Mouse (Mus musculus) forebrain, embryonic 13.5 days (tissue): Measurements from ENCODE around the gene Smurf1. TPM values are rescaled to one million over a fixed set of nuclear protein-coding genes. Genes with fewer than 3 reads are reported as not detected.

Source experiments
- ATAC-seq: fragments of 200-750 bp; cut with Nextera tagmentation; 2 replicates; pipeline ENCODE4 v1.8.0; 2017
- H3K27ac ChIP-seq: fragments of 300-500 bp; sonication (generic); 2 replicates; pipeline ENCODE4 v1.5.1; 2015; ENCODE audit warnings: inconsistent platforms, mild to moderate bottlenecking, moderate library complexity
- H3K27me3 ChIP-seq: fragments of 300-500 bp; sonication (generic); 2 replicates; pipeline ENCODE4 v1.6.1; 2015; ENCODE audit warnings: mild to moderate bottlenecking, inconsistent platforms
- H3K36me3 ChIP-seq: fragments of 300-500 bp; sonication (generic); 2 replicates; pipeline ENCODE4 v1.6.1; 2015; ENCODE audit warnings: mild to moderate bottlenecking, inconsistent platforms; ENCODE audit not compliant: poor library complexity, severe bottlenecking
- H3K4me1 ChIP-seq: fragments of 300-500 bp; sonication (generic); 2 replicates; pipeline ENCODE4 v1.6.1; 2015; ENCODE audit warnings: inconsistent platforms
- H3K4me2 ChIP-seq: fragments of 300-500 bp; sonication (generic); 2 replicates; pipeline ENCODE4 v1.6.1; 2015; ENCODE audit warnings: inconsistent platforms, mild to moderate bottlenecking, moderate library complexity
- H3K4me3 ChIP-seq: fragments of 300-500 bp; sonication (generic); 2 replicates; pipeline ENCODE4 v1.5.1; 2015; ENCODE audit warnings: mild to moderate bottlenecking, inconsistent platforms
- H3K9ac ChIP-seq: fragments of 300-500 bp; sonication (generic); 2 replicates; pipeline ENCODE4 v1.6.1; 2015; ENCODE audit warnings: mild to moderate bottlenecking, inconsistent platforms
- H3K9me3 ChIP-seq: fragments of 300-500 bp; sonication (generic); replicated peaks from 2 replicates; pipeline ENCODE4 v1.6.1; 2016; ENCODE audit warnings: inconsistent platforms
- WGBS: fragments of 180-500 bp; shearing (Covaris S2); methylation state at CpG from one replicate; pipeline ENCODE4 v1.1.7; 2015; 5-methylcytosine and 5-hydroxymethylcytosine counted together
- polyA plus RNA-seq: library from polyadenylated mRNA; unstranded; fragments of >200 nt; fragmentation: Nextera tagmentation; extraction: Ambion mirVana; gene quantifications from 2 replicates; pipeline ENCODE4 v1.2.1, GENCODE M21; 2015

The Smurf1 gene
- polyA plus RNA-seq, result 16.8 and 18.1 TPM in 2 replicates

DNA sequence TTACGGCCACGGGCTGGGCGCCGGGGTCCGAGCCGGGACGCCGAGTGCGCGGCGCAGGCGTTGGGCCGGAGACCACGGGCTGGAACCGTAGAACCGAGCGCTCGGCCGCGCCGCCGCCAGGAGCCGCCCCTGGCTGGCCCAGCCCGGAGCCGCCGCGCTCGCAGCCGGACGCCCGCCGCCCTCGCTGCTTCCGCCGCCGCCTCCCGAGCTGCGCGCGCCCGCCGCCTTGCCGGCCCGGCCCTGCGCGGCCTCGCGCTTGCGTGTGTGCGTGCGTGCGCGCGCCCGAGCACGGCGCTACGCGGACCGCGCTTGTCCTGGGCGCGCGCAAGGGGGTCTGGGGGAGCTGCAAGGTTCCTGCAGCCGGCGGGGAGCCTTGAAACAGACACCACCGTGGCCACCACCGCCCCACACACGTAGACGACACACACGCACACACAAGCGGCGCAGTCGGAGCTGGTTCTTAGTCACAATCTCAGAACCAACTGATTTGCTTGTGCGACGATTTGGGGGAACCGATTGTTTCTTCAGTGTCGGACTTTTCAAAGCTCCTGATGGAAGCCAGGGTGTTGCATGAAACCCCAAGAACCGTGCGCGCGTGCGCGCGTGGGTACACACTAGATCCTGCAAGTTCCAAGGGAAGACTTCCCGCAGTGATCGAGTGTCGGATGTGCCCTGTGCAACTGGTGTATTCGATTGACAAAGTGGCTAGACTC lies at the start of gene Smurf1:
Smurf1 (minus strand) TSS at position 209 of the 713 bp plus-strand sequence.
- peak within 1 kb of the TSS; percentile 84 for H3K4me3 ChIP-seq
- ATAC-seq, result peak; percentile 77
- under 1% methylated on average over 68 of the region's 89 CpGs for WGBS
- H3K4me1 ChIP-seq, result peaks cover 27% of the 10 kb centered on the region
- no peaks in the 10 kb centered on the region for H3K9me3 ChIP-seq
- H3K9ac ChIP-seq, result peak within 1 kb of the TSS; percentile 94
- H3K27ac ChIP-seq, result peak within 1 kb of the TSS; percentile 83
- no peaks in the 10 kb centered on the region for H3K36me3 ChIP-seq
- 0 out of 2 replicates have a peak, but pooled peaks cover 10% of the 10 kb centered on the region for H3K27me3 ChIP-seq
- H3K4me2 ChIP-seq, result peak within 1 kb of the TSS; percentile 76

DNA sequence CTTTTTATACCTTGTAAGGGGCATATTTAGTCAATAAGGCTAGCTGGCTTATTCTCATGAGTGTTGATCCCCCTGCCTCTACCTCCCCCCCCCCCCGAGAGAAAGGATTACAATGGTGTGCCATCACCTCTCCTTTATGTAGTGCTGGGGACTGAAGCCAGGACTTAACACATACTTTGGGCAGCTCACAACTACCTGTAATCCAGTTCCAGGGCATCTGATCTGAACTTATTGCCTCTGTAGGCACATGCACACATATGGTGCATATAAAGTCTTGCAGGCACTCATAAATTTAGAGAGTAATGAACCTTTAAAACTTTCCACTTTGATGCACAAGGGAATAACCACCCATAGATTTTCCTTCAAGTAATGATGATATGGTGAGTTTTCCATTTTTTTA lies 48.6 kb upstream of the Smurf1 start:
- no peak overlapping the region for H3K4me3 ChIP-seq
- no peaks in the 10 kb centered on the region for H3K36me3 ChIP-seq
- no peak for ATAC-seq
- H3K27ac ChIP-seq, result no peak overlapping the region
- 78% methylated on average over 1 of the region's 1 CpGs for WGBS
- H3K4me1 ChIP-seq, result no peaks in the 10 kb centered on the region
- H3K9me3 ChIP-seq, result no peaks in the 10 kb centered on the region
- no peaks in the 10 kb centered on the region for H3K27me3 ChIP-seq
- no peak overlapping the region for H3K4me2 ChIP-seq
- no peak overlapping the region for H3K9ac ChIP-seq

DNA sequence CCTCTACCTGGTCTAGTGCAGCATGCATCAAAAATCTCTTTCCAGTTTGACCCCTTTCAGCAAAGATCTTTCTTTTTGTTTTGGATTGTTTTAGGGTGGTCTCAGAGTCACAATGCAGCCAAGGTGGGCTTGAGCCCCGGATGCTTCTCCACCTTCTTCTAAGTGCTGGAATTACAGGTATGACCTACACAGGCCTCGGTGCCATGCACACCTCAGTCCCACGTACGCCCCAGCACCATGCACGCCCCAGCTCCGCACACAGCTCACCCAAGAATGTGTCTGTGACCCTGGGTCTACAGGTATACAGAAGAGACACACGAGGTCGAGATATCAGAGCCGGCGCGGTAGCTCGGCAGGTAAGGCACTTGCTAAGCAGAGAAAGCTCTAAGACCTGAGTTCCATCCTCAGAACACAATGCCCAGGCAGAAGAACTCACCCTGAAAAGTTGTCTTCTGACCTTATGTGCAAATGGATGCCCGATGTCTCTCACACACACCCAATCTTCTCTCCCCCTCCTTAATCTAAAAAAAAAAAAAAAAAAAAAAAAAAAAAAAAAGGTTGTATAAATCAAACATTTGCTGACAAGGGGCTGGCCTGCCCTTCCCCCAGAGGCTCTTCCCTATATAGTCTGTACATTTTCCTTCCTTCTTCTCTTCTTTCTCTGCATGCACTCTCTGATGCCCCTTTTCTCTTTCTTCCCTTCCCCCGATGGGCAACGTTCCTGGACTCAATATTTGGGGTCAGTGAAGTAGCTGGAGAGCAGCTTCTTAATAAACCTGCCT lies 43.4 kb upstream of the Smurf1 start:
- 94% methylated on average over 15 of the region's 15 CpGs for WGBS

DNA sequence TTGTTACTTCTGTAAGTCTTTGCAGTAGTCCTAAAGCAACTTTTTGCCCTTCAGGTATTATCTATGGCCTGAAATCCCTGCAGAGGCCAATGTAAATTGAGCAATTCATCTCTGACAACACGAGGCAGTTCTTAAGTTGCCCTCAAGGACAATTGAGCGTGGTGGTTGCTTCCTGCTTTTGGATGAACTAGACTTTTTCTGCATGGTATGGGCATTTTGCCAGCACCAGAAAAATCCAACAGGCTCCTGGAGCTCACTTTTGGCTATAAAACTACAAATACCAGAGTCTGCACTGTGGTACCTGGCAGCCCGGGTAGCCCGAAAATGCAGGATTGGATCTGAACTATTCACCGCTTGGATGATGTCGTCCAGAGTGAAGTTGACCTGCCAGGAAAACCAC lies 39.9 kb upstream of the Smurf1 start:
- Histone ChIP-seq H3K27ac (no peak overlapping the region), H3K9ac (no peak overlapping the region), H3K27me3 (no peaks in the 10 kb centered on the region), H3K4me3 (no peak overlapping the region), H3K9me3 (no peaks in the 10 kb centered on the region), H3K36me3 (no peaks in the 10 kb centered on the region), H3K4me1 (no peaks in the 10 kb centered on the region), H3K4me2 (no peak overlapping the region)
- 89% methylated on average over 6 of the region's 6 CpGs for WGBS
- no peak for ATAC-seq

More for the DNA sequence above, 43.4 kb upstream of the Smurf1 start:
- ATAC-seq, result no peak
- Histone ChIP-seq H3K27ac (no peak overlapping the region), H3K27me3 (no peaks in the 10 kb centered on the region), H3K9ac (no peak overlapping the region), H3K4me1 (no peaks in the 10 kb centered on the region), H3K4me2 (no peak overlapping the region), H3K36me3 (no peaks in the 10 kb centered on the region), H3K4me3 (no peak overlapping the region), H3K9me3 (no peaks in the 10 kb centered on the region)

DNA sequence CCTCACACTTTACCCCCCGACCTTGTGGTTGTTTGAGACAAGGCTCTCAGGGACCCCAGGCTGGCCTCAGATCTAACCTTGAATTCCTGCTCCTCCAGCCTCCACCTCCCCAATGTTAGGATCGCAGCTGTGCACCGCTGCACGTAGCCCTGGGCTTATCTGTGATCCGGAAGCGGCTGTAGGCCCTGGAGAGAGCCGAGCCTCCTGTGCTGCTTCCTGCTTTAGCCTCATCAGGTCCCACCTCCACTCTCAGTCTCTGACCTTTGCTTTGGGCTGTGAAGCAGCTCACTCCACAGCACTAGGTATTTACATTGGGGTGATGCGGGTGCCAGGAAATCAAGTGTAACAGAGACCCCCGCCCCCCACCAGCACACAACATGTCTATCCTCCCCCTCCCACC lies 38.8 kb upstream of the Smurf1 start:
- Histone ChIP-seq H3K4me3 (no peak overlapping the region), H3K36me3 (no peaks in the 10 kb centered on the region), H3K27me3 (no peaks in the 10 kb centered on the region), H3K4me2 (no peak overlapping the region), H3K4me1 (no peaks in the 10 kb centered on the region), H3K9me3 (no peaks in the 10 kb centered on the region), H3K27ac (no peak overlapping the region), H3K9ac (no peak overlapping the region)
- WGBS, result 90% methylated on average over 9 of the region's 9 CpGs
- no peak for ATAC-seq

DNA sequence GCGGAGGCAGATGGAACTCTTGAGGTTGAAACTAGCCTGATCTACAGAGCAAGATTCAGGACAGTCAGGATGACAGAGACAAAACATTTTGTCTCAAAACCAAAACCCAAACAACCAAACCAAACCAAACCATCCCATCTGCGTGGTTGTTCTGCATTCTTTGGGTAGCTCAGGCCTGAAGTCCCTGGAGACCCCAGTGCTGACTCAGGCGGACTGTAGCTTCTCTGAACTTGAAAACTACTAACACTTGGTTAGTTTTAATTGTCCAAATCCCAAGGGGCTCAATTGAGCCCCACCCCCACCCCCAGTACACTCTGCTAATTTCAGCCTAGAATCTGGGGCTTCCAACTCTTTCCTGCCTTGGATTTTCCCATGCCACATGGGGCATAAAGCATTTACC lies 37.7 kb upstream of the Smurf1 start:
- Histone ChIP-seq H3K4me1 (no peaks in the 10 kb centered on the region), H3K27me3 (no peaks in the 10 kb centered on the region), H3K27ac (no peak overlapping the region), H3K4me2 (no peak overlapping the region), H3K9ac (no peak overlapping the region), H3K4me3 (no peak overlapping the region), H3K9me3 (no peaks in the 10 kb centered on the region), H3K36me3 (no peaks in the 10 kb centered on the region)
- 86% methylated on average over 3 of the region's 3 CpGs for WGBS
- no peak for ATAC-seq

DNA sequence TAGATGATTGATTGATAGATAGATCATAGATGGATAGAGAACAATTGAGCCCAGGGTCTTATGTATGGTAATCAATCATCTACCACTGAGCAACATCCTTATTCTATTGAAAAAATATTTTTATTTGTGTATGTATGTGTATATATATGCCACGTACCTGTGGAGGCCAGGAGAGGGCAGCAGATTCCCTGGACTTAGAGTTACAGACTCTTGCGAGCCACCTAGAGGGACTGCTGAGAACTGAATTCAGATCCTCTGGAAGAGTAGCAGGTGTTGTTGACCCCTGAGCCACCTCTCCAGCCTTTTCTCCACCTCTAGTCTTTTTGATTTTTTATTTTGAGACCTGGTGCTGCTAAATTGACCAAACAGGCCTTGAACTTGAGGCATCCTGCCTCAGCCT lies 32.8 kb upstream of the Smurf1 start:
- Histone ChIP-seq H3K4me1 (no peaks in the 10 kb centered on the region), H3K4me3 (no peak overlapping the region), H3K27ac (no peak overlapping the region), H3K9me3 (no peaks in the 10 kb centered on the region), H3K36me3 (no peaks in the 10 kb centered on the region), H3K27me3 (no peaks in the 10 kb centered on the region), H3K4me2 (no peak overlapping the region), H3K9ac (no peak overlapping the region)
- ATAC-seq, result no peak
- 38% methylated on average over 2 of the region's 2 CpGs for WGBS

DNA sequence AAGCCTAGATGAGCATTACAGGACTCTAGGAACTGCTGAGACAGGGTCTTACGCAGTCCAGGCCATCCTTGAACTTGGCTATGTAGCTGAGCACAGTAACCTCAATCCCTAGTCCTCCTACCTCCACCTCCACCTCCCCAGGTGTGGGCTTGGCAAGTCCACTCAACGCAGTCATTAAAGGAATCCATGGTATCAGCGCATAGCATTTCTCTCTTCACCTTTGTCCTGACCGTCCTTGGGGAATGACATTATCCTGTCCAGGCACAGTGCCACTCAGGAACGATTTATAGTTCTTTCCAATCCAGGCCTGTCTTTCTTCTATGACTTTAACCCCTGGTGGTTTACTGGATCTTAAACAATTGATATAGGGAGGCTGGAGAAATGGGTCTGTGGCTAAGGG lies 24.8 kb upstream of the Smurf1 start:
- Histone ChIP-seq H3K27ac (no peak overlapping the region), H3K4me3 (no peak overlapping the region), H3K4me2 (no peak overlapping the region), H3K4me1 (no peaks in the 10 kb centered on the region), H3K27me3 (no peaks in the 10 kb centered on the region), H3K9ac (no peak overlapping the region), H3K36me3 (no peaks in the 10 kb centered on the region), H3K9me3 (no peaks in the 10 kb centered on the region)
- 83% methylated on average over 5 of the region's 5 CpGs for WGBS
- ATAC-seq, result no peak

DNA sequence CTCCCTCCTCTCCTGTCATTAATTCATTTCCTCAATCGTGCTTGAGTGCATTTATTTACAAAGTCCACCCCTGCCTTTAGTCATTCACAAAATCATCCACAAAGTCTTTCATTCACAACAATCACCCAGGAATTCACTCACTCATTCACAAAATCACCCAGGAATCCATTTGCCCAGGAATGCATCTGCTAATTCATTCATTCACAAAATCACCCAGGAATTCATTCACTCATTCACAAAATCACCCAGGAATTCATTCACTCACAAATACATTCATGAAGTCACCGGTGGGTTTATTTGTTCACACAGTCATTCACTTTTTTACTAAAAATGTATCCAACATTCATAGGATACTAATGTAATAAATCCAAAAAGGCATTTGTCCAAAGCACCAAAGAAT lies 24.4 kb upstream of the Smurf1 start:
- Histone ChIP-seq H3K9ac (no peak overlapping the region), H3K4me1 (no peaks in the 10 kb centered on the region), H3K27ac (no peak overlapping the region), H3K4me3 (no peak overlapping the region), H3K36me3 (no peaks in the 10 kb centered on the region), H3K4me2 (no peak overlapping the region), H3K9me3 (no peaks in the 10 kb centered on the region), H3K27me3 (no peaks in the 10 kb centered on the region)
- WGBS, result 35% methylated on average over 2 of the region's 2 CpGs
- no peak for ATAC-seq

DNA sequence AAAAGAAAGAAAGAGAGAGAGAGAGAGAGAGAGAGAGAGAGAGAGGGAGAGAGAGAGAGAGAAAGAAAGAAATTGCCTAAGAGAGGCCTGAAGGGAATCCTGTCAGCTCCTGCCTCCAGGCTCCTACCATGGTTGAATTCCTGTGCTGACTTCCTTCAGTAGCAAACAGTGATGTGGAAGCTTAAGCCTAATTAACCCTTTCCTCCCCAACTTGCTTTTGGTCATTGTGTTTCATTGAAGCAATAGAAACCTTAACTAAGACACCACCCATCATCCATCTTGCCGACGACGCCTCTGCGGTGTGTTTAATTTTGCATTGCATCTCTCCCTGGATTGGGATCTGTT lies 23.4 kb upstream of the Smurf1 start:
- H3K27ac ChIP-seq, result no peak overlapping the region
- ATAC-seq, result no peak
- H3K4me2 ChIP-seq, result no peak overlapping the region
- 91% methylated on average over 4 of the region's 4 CpGs for WGBS
- H3K27me3 ChIP-seq, result no peaks in the 10 kb centered on the region
- H3K4me1 ChIP-seq, result no peaks in the 10 kb centered on the region
- no peak overlapping the region for H3K4me3 ChIP-seq
- H3K9me3 ChIP-seq, result peaks cover 4% of the 10 kb centered on the region; the same call in 1 of the 2 replicates
- no peak overlapping the region for H3K9ac ChIP-seq
- H3K36me3 ChIP-seq, result no peaks in the 10 kb centered on the region

DNA sequence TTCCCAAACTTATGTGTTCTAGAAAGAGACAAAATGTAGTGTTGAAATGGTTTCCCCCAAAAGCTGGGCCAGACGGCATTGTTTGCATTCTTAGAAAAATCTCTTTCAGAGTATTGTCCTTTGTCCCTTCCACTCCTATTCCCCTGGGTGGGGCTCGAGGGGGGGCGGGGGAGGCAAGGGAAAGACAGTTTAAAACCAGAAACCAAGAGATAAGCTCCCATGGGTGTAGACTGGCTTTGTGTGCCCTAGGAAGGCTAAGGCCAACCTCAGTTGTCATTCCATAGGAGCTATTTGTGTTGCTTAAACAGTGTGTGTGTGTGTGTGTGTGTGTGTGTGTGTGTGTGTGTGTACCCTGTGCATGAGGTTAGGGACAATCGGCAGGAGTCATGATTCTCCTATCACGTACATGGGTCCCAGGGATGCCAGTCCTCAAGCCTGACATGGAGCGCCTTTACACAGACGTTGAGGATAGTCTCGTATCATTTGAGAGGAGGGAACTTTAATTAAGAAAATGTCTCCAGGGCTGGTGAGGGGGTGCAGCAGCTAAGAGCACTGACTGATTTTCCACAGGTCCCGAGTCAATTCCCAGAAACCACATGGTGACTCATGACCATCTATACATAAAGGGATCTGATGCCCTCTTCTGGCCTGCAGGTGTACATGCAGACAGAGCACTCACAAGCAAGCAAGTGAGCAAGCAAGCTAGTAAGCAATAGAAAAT lies 22.9 kb upstream of the Smurf1 start:
- H3K4me3 ChIP-seq, result no peak overlapping the region
- ATAC-seq, result no peak
- no peaks in the 10 kb centered on the region for H3K36me3 ChIP-seq
- no peak overlapping the region for H3K4me2 ChIP-seq
- peaks cover 4% of the 10 kb centered on the region; the same call in 1 of the 2 replicates for H3K9me3 ChIP-seq
- H3K4me1 ChIP-seq, result no peaks in the 10 kb centered on the region
- no peak overlapping the region for H3K9ac ChIP-seq
- WGBS, result 54% methylated on average over 9 of the region's 9 CpGs
- H3K27me3 ChIP-seq, result no peaks in the 10 kb centered on the region
- H3K27ac ChIP-seq, result no peak overlapping the region

DNA sequence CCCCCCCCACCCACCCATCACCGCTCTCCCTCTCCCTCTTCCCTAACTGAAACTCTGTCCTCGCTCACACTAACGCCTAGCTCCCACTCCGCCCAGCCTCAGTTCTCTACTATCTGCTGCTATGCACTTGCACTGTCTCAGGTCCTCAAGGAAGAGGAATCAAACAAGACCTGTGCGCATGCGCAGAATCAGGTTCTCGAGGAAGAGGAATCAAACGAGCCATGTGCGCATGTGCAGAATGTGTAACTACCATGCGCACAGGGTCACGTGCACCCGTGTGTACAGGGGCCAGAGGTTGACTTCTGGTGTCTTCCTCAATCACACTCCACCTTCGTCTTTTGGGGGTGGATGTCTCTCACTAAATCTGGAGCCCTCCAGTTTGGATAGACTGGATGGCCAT lies 21.9 kb upstream of the Smurf1 start:
- H3K27ac ChIP-seq, result no peak overlapping the region
- H3K36me3 ChIP-seq, result no peaks in the 10 kb centered on the region
- no peak overlapping the region for H3K4me3 ChIP-seq
- H3K27me3 ChIP-seq, result no peaks in the 10 kb centered on the region
- H3K9me3 ChIP-seq, result peaks cover 4% of the 10 kb centered on the region; the same call in 1 of the 2 replicates
- no peaks in the 10 kb centered on the region for H3K4me1 ChIP-seq
- 92% methylated on average over 13 of the region's 13 CpGs for WGBS
- H3K4me2 ChIP-seq, result no peak overlapping the region
- no peak overlapping the region for H3K9ac ChIP-seq
- no peak for ATAC-seq
